Mouse (Mus musculus): ENCODE data around the gene Dennd1b.

- TF ChIP-seq CTCF (conservative IDR thresholded peaks at IDR 0.05; ENCODE audit: low read length) = no peak
- no peak for TF ChIP-seq NANOG (IDR thresholded peaks at IDR 0.05; ENCODE audit: borderline replicate concordance, low read length)
Observed at GRCm38 (mm10) chr1:139092722-139093121, 129.5 kb downstream of the Dennd1b start.

Measured in E14TG2a.4 (cell line).